Mouse (Mus musculus): ENCODE data around the gene Lyrm9.

DNA sequence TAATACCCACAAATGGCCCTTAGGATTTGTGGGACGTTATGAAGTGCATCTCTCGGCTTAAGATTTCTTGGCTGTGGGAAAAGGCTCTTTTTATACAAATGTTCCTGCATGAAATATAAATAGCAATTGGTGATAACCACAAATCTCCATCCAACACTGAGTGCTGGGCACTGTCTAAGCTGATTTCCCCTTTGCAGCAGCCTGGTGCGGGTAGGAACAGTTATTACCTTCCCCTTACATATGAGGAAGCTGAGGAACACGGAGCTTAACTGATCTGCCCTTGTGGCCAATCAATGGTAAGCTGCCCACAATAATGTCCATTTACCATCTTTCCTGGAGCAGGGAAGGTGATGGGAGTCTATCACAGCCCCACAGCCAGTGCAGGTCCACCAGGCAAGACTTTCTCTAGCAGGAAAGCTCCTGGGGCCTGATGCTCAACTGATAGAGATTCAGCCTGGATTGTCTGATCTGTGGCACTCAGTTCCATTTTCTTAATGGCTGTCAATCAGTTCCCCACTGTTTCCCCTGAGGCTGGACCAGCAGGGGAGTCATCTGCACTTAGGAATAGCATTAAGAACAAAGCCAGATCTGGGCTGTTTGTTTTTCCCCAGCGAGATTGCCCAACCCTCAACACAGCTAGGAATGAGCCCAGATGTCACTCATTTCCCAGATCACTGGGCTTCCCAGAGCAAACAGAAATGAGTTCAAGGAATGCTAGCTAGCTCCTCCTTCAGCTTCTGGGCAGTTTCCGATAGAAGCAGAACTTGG, 18.9 kb upstream of the Lyrm9 start:
- no peak for TF ChIP-seq CTCF (conservative IDR thresholded peaks at IDR 0.05; ENCODE audit: insufficient read depth, insufficient read length, low read depth, low read length)
- TF ChIP-seq POLR2A (IDR thresholded peaks at IDR 0.05; ENCODE audit: low read depth, low read length), result no peak
